Mouse (Mus musculus): ENCODE measurements at regions not wholly inside any gene's neighbourhood (a gene's known extent, or its start where the extent isn't known, plus 50 kb on each side); places are given as distances from the start of the nearest gene placed in this dataset.

DNA sequence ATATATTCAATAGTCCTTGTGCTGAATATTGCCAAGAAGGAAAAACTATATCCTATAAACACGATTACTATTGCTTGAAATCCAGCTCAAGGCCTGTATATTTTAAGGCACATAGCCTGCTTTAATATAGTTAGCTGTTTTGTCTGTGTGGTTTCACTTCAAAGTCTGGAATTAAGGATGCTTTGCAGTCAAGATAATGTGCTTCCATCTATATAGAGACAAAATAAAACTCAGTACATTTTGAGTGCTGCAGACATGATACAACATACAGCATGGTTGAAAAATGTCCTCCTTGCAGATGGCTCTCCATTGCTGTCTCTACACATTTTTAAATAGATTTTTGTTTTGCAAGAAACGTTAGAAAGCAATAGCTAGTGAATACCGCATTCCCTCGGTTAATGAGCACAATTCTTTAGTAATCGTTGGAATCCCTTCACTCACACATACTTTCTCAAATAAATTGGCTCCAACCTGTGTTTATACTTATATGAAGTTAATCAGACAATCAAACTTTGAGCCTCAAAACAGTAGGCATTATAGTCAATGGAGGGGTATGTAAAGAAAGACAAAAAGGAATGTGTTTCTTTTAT lies 224.7 kb downstream of the Mef2c start:
- TF ChIP-seq CTCF (IDR thresholded peaks at IDR 0.05; ENCODE audit: low read depth): no peak
- TF ChIP-seq EP300 (IDR thresholded peaks at IDR 0.05; ENCODE audit: low read depth): no peak

Measured in liver, embryonic 14.5 days (tissue).